Mouse (Mus musculus): Measurements from ENCODE around the gene Proz.
"Not testable (repeated sequence)": the region's sequence is repeated elsewhere in the genome, so short reads cannot be mapped to it uniquely, and the experiment has no call there.

Proz gene

DNA sequence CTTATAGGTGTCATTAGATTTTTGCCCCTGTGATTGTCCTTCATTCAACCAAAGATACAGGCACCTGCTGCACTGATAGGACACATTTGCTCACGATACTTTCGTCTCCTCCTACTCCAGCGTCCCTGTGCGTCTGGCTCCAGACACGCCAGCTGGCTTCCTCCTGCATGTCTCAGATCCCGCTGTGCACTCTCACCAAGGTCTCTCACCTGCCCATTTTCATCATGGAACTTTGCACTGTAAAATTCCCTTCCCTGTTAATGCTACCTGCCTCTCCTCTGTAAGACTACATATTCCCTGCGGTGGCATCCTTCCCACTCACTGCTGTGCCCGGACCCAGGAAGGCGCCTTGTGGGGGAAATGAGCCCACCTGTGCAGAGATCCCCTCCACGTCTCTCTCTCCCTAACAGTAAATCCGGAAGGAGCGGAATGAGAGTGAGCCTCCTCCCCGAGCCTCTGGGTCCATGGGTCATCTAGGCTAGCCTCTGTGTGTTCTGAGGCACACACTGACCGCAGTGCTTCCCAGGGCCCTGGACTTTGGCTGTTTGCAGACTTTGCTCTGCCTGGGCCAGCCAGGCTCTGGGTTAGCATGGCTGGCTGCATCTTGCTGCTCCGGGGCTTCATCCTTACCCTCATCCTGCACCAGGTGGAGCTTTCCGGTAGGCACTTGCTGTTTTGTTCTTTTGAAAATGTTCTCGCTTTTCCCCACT is at the start of gene Proz:
Proz (plus strand) TSS at position 474 of the 710 bp plus-strand sequence.
- DNase-seq: no peak

DNA sequence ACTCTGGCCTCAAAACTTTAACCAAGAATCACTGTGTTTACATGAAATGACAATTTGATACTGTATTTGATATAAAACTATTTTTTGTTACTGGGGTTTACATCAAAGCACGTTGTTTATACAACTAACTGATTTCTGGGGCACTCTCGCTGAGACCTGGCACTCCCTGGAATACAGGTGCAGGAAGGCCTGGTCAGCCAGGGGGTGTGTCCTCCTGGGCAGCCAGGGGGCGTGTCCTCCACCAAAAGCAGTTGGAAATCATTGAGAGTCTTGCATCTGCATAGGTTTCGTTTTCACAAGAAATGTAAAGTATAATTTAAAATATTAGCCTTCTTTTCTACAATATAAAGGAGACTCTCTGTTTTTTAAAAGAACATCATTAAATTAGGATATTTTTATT is 41.2 kb upstream of the Proz start:
- DNase-seq: no peak

DNA sequence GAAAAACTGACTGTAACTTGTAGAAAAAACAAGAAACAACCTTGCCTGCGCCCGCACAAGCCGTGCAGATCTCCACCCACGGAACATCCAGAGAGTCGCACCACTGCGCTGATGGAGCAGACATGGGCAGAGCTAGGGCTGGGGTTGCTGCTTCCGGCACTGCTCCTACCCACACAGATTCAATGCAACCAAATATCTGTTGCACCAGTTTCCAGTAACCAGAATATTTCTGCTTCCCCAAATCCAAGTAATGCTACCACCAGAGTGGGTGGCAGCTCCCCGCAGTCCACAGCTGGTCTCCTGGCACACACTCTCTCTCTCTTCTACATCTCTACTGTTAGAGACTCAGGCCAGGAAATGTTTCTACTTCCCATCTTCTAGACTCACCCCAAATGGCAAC is 38.9 kb upstream of the Proz start:
- no peak for DNase-seq

DNA sequence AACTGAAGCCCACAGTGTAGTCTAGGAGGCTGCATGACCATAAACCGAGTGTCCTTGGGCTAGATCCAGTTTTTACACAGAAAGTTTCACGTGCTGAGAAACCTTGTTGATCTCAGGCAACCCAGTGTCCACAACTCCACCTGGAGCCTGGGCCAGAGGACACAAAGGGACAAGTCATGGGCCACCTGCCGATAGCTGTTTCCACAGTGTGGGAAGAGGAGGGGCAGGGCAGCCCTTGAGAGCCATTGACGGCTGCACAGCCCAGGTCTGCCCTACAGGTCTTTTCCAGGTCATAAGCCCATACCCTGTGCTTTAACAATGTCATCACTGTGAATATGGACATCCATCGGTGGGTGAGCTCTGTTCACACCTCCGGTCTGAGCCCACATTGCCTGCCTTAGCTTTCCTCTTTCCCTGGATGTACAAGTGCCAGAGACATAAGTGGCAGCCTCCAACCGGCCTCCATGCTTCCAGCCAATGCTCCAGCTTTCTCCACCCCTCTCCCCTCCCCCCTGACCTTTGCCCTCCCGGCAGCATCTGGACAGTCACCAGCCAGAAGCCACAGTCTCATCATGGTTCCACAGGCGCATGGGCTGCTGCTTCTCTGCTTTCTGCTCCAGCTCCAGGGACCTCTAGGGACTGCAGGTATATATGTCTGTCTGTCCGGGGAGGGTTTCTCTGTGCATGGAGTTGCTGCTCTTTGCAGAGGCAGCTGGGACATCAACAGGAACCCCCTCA is 35.1 kb upstream of the Proz start, which contains the start of gene F7:
F7 (plus strand) TSS at position 548 of the 738 bp plus-strand sequence.
- no peak for DNase-seq

DNA sequence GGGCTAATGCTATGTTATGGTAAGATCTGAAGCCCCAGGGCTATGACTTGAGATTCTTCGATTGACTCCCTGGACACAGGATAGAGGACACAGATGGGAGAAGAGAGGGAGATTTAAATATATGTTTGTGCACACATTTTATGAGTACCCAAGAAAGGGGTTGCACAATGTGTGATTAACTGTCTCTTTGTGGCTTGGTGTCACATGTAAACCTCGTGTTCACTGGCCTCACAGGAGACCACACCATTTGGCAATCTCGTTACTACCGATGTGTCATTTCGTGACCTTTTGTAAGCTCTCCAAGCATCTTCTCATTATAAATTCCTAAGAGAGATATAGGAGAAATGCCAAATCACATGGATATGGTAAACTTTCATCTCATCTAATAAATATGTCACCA is 33.1 kb upstream of the Proz start:
- no peak for DNase-seq

DNA sequence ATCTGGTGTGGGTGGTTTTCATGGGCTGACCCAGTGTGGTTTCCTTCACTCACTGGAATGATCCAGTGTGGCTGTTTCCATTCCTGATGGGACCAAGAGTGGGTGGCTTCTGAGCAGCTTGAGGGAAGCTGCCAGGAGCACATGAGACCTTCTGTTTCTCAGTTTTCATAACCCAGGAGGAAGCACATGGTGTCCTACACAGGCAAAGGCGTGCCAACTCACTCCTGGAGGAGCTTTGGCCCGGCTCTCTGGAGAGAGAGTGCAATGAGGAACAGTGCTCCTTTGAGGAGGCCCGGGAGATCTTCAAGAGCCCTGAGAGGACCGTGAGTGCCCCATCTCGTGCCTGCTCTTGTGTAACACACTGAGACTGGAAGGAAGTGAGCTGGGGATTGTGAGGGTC is 32.2 kb upstream of the Proz start:
- no peak for DNase-seq

DNA sequence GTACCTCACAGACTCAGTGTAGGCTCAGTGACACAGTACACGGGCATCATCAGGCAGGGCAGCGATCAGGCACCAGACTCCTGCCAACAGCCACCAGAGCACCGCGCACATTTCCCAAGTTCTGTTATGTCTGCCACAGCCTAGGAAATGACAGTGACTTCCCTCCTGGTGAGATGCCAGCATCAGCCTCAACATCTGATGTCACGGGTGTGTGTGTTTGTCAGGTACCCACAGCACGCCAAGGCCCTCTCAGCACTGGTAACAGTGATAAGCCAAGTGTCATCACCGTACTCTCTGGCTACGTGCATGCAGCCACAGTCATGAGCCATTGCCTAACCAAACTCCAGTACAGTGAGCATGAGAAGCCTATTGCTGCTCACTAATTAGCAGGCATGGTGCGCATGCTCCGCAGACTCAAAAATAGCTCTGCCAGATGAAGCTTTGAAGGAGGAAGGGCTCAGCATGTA is 24.3 kb upstream of the Proz start:
- peak; percentile 11 for DNase-seq

DNA sequence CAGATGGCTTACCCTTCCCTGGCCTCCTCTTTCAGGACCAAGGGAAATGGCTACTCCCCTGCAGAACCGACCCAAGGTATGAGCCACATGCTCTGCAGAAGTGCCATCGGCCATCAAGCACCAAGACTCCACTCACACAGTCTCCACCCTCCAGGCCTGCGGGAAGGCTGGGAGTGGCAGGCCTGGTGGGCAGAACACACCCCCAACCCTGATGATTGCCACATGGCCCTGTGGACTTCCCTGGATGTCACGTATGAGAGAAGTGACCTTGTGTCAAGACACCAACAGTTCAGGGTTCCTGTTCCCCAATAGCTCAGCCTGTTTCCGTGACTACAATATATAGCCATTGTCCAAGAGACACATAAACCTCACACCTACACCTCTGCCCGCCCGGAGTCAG is 23.7 kb upstream of the Proz start, which contains the start of gene F10:
F10 (plus strand) TSS at position 294 of the 400 bp plus-strand sequence.
- DNase-seq: no peak

DNA sequence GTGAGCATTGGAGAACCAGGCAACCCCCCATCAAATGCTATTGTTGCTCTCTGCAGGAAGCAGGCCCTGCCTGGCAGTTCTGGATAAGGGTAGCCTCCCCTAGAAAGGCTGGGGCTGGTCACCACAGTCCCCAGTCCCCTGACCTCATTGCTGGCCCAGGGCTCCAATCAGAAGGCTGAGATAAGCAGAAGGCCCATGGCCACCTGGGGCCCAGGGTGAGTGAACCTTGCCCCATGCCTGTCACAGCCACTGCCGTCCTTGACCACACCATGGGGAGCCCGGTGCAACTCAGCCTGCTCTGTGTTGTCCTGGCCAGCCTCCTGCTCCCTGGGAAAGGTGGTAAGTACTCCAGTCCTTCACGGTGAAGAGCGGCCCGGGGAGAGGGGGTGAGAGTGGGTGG is 23.1 kb upstream of the Proz start:
- DNase-seq: peak; percentile 7

DNA sequence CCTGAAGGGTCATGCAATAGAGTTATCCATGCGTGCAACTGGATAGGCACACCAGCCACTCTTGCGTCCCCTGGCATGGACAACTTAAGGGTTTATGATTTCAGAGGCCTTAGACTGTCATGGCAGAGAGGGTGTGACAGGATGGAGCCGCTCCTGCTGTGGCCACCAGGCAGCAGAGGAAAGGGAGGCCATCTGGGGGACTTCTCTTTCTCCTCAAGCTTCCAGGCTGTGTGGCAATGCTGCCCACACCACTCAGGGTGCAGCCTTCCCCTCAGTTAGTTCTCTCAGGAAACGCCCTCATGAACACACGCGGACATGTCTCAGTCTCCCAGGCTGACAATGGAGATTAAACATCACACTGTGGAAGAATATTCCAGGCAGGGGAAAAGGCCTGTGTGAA is 21.7 kb upstream of the Proz start:
- DNase-seq: no peak

DNA sequence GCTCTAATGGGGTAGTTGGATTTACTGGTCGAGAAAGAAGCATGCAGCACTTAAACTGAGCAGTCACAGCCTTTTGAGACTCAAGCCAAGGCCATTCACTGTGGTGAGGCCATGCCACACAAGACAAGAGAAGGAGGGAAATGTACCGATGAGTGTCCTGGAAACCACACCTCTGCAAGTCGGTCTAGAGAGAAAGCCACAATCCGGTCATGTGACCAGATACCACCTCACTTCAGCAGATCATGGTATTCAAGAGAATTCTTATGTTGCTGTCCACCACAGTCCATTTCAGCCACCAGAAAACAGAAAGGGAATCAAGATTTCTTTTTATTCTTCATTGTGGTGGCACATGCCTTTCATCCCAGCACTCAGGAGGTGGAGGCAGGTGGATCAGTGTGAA is 19.3 kb upstream of the Proz start:
- no peak for DNase-seq

DNA sequence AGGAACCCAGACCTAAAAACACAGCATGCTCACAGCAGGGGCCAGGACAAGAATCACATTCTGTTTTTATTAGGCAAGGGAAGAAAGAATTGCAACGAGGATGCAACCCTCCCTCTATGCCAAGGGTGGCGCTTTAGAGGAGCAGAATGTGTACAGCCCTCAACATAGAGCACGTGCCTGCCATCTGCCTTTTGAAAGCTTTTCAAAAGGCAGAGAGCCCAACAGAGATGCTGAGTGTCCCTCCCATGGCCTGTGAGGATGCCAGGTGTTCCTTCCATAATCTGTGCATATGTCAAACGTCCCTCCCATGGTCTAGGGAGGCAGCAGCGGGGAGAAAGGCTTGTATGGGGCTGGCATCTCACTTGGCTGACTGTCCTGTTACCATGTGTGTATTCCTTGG is 13.1 kb upstream of the Proz start:
- DNase-seq: no peak

DNA sequence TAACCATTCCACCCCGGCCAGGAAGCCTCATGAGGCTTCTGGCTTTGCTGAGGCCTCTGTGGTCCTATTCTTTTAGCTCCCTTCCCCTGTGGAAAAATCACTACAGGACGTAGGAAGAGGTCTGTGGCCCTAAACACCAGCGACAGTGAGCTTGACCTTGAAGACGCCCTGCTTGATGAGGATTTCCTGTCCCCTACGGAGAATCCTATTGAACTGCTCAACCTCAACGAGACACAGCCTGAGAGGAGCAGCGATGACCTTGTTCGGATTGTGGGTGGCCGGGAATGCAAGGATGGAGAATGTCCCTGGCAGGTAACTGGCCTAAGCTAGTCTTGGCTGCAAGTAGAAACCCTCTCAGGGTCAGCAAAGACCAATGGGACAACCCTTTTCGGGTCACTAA is 10.2 kb upstream of the Proz start:
- DNase-seq: no peak

DNA sequence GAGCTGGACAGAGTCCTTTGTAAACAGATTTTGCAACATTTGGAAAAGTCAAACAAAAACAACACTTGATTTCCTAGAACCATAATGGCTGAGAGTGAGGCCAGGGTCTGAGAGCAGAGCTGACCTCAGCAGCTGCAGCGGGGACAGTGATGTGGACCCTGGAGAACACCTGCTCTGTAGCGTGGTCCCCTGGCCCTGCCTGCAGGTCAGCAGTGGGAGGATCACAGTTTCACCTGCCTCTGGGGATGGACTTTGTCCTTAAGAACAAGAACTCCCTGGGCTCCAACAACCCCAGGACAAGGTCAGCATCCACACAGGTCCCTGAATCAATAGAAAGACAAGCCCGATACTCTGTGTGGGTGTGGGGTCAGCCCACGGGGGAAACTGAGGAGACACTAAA is 3.4 kb upstream of the Proz start:
- no peak for DNase-seq

DNA sequence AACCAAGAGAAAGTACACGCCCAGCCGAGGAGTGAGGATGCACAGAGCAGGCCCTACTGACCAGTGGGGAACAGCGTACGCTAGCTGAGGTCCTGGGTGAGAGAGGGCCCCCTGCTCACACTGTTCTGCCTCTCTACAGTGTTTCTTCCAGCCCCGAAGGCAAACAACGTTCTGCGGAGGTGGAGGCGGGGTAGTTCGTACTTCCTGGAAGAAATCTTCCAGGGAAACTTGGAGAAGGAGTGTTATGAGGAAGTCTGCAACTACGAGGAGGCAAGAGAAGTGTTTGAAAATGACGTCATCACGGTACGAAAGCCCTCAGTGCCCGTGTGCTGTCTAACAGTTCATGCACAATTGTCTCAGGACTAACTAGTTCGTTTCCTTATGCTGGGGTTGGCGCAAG is 2.4 kb downstream of the Proz start:
- no peak for DNase-seq

DNA sequence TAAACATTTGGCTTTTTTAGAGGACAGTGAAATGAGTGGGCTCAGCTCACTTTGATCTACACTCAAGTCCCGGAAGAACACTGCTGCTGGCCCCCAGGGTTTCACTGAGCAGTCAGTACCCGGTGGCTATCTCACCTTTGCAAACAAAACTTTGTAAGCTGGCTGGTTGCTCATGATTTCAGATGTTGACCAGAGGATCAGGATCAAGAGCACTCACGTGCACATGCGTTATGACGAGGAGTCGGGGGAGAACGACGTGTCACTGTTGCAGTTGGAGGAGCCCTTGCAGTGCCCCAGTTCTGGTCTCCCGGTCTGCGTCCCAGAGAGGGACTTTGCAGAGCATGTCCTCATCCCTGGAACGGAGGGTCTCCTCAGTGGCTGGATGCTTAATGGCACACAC is 12.5 kb downstream of the Proz start:
- DNase-seq: no peak

DNA sequence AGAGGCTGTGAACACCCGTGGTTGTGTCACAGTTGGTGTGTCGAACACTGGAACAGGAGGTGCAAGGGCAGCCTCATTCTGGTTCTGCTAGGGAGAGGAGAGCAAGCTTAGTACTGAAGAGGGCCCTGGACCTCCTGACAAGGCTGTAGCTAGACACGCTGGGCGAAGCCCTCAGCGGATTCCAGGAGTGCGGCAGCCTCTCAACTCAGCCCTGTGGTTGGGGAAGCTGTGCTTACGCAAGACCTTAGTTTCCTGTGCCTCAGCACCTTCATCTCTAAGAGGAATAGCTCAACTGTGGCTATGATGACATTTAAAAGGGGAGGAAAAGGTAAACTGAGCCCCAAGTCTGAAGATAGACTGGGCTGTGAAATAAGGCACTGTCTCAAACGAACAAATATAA is 14.3 kb downstream of the Proz start:
- DNase-seq: no peak

DNA sequence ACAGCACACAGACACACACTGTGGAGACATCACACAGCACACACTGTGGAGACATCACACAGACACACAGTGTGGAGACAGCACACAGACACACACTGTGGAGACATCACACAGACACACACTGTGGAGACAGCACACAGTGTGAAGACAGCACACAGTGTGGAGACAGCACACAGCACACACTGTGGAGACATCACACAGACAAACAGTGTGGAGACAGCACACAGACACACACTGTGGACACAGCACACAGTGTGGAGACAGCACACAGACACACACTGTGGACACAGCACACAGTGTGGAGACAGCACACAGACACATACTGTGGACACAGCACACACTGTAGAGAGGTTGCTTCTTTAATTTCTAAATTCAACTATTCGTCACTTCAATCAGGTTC is 14.9 kb downstream of the Proz start:
- DNase-seq: not testable (repeated sequence)

DNA sequence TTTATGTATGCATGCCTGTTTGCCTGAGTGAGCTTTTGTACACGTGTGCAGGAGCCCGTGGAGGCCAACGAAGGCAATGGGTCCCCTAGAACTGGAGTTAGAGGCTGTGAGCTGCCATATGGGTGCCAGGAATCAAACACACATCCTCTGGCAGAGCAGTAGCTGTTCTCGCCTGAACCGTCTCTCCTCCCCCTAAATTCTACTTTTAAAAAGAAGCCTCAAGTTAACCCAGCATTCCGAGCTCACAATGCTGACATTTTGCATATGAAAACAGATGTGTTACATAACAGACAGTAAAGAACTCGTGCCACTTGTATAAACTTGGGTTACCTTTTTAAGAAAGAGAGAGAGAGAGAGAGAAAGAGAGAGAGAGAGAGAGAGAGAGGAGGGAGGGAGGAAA is 16.8 kb downstream of the Proz start:
- DNase-seq: no peak

DNA sequence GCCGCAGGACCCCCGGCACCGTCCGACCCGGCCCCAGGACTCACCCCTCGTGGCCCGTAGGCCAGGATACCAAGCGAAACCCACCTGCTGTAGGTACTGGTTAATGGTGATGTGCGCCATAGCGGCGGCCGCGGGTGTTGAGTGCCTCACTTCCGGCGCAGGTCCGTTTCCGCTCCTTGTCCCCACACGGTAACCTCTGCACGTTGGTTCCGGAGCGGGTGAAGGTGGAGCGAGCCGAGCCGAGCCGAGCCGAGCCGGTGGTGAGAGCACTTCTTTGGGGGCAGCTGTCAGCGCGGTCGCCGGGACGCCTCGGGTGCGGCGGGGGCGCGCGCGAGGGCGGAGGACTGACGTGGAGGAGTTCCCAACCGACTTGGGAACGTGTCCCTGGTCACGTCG is 44.0 kb downstream of the Proz start:
- DNase-seq: peak; percentile 94

DNA sequence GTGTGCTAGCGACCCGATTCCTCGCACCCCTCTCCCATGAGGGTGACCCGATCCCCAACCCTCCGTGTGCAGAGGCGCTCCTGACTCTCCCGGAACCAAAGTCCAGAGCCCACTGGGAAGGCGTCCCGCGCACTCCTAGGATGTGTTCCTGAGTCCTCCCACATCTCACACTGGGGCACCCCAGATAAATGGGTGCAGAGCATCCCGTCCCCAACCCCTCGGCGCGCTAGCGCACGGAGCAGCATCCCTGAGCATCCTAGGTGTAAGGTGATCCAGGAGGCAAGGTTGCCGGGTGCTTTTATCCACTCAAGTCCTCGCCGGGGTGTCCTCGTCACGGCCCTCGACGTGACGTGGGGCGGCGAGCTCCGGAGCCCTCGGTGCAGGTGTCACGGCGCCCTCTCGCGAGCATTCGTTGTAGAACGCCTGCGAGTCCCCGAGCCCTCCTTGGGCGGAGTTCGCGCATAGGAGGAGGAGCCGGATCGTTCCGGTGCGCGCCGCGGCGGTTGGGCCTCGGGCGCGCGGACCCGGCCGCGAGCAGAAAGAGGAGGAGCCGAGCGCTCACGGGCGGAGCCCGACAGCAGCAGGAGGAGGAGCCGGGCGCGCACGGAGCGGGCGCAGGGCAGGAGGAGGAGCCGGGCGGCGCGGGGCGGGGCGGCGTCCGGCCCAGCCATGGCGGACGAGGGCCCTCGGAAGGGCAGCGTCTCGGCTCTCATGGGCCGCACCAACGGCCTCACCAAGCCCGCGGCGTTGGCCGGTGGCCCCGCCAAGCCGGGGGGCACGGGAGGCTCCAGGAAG is 44.6 kb downstream of the Proz start, which contains the start of the genes Pcid2 and Cul4a:
Pcid2 (minus strand) TSS at position 373 of the 795 bp plus-strand sequence.
Cul4a (plus strand) TSS at position 535 of the 795 bp plus-strand sequence.
- DNase-seq: peak; percentile 99

DNA sequence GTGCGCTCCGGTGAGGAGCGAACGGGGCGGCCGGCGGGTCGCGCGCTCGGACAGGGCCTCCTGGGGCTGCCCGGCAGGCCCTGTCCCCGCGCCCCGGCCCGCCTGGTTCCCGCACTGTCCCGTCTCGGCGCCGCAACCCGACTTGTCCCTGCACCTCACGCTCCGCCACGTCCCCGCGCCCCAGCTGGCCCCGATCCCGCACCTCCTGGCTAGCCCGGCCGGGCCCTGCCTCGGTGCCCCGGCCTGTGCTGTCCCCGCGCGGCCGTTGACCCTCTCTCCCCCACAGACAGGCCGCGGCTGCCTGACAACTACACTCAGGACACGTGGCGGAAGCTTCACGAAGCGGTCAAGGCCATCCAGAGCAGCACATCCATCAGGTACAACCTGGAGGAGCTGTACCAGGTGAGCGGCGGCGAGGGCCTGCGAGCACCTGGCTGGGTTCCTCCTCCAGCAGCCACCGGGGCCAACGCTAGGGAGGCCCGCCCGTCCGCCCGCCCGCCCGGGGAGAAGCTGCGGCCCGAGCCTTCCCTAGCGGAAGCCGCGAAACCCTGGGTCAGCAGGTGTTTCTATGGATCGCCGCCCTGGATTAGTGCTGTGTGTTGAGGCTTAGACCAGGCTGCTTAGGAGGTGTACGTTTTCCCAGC is 45.3 kb downstream of the Proz start:
- peak; percentile 68 for DNase-seq
